Mouse (Mus musculus): ENCODE data around the gene Gfod2. TPM values are rescaled to one million over a fixed set of nuclear protein-coding genes. Genes with fewer than 3 reads are reported as not detected.

Gene Gfod2
- polyA plus RNA-seq, 1 experiment from 2014 or later: 58.8 TPM

DNA sequence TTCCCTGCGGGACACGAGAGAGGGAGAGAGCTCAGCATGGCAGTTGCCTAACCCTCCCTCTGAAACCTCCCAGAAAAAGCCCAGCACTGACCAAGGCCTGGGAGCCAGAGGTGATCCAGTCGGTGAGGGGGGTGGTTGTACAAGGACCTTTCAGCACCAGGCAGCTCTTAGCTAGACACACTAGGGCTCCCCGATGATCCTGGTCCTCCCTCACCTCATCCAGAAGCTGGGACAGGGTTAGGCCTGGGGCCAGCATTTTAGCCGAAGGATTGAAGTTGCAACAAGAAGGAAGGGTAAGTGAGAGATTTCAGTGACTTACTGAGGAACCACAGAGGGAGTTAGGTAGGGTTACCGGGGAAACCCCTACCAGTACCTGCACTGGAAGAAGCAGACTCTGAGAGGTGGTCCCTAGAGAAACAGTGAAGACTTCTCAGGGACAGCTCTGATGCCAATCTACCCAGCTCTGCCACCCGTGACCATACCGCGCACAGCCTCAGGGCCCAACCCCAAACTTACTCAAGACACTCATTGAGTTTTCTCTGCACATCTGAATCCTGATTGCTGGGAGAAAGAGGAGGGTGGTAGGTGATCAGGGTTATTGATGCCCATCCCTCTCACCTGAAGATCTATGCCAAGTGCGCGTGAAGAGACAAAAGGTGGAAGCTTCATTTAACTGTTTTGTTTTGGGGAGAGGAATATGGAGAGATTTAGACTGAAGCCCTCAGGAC, 58.8 kb downstream of the Gfod2 start:
- peak overlapping the region; percentile 72 for H3K4me3 ChIP-seq
- 91% methylated on average over 11 of the region's 11 CpGs for WGBS
- H3K4me1 ChIP-seq: peaks cover 27% of the 10 kb centered on the region
- H3K9me3 ChIP-seq: no peaks in the 10 kb centered on the region
- peak overlapping the region; percentile 77 for H3K9ac ChIP-seq (replicated peaks)
- peak overlapping the region; percentile 96 for H3K4me2 ChIP-seq (replicated peaks)
- H3K36me3 ChIP-seq: peaks cover 47% of the 10 kb centered on the region
- no peak overlapping the region for H3K27ac ChIP-seq (replicated peaks)
- ATAC-seq (ENCODE audit: low FRiP score, low read depth): no peak
- H3K27me3 ChIP-seq: peaks cover 6% of the 10 kb centered on the region; the same call in 1 of the 2 replicates

DNA sequence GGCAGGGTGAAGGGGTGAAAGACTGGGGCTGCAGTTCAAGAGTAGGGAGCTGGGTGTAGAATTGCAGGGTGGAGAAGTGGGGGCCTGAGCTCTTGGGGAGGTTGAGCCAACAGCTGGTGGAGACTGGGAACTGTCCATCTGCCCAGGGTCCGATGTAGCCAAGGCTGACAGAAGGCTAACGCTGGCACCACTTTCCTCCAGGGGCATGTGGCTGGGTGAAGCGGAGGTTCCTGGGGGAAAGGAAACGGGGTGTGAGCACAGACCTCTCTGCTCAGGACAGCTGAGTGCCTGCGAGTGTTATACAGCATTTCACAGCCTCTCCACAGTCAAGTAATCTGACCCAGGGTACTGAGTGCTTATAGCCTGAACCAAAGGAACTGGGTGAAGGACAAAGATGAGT, 59.7 kb downstream of the Gfod2 start:
- H3K9me3 ChIP-seq: no peaks in the 10 kb centered on the region

DNA sequence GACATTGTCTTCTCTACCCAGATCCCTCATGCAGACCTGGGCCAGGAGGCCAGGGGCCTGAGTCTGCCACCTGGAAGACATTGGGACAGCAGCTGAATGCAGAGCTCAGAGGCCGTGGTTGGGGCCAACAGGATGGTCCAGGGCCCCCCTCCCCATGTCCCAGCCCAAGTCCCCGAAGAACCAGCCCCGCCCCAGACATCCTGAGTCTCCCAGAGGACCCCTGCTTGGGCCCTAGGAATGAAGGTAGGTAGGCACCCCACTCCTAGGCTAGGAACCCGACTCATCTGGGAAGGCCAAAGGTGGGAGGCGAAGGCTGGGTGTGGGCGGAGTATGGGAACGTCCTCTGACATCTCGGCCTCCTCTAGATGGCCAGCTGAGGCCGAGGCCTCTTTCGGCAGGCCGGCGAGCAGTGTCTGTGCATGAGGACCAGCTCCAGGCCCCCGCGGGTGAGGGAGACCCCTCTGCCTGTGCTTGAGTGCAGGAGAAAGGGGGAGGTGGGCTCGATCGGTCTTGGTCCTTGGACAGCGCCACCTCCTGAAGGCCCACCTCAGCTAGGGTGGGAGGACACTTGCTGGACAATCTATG, 61.2 kb downstream of the Gfod2 start:
- ATAC-seq (ENCODE audit: low FRiP score, low read depth): no peak
- Histone ChIP-seq H3K36me3 (peaks cover 31% of the 10 kb centered on the region), H3K9me3 (peaks cover 5% of the 10 kb centered on the region; the same call in 1 of the 2 replicates), H3K4me2 (replicated peaks) (no peak overlapping the region), H3K27ac (replicated peaks) (no peak overlapping the region), H3K9ac (replicated peaks) (no peak overlapping the region), H3K4me3 (no peak overlapping the region), H3K27me3 (peaks cover 6% of the 10 kb centered on the region; the same call in 1 of the 2 replicates), H3K4me1 (peaks cover 32% of the 10 kb centered on the region)
- 90% methylated on average over 17 of the region's 17 CpGs for WGBS

More for the DNA sequence above, 59.7 kb downstream of the Gfod2 start:
- Histone ChIP-seq H3K36me3 (peaks cover 38% of the 10 kb centered on the region), H3K27ac (replicated peaks) (no peak overlapping the region), H3K4me1 (peaks cover 36% of the 10 kb centered on the region), H3K27me3 (peaks cover 6% of the 10 kb centered on the region; the same call in 1 of the 2 replicates), H3K9ac (replicated peaks) (no peak overlapping the region), H3K4me3 (no peak overlapping the region), H3K4me2 (replicated peaks) (no peak overlapping the region)
- 91% methylated on average over 5 of the region's 5 CpGs for WGBS
- ATAC-seq (ENCODE audit: low FRiP score, low read depth): no peak

DNA sequence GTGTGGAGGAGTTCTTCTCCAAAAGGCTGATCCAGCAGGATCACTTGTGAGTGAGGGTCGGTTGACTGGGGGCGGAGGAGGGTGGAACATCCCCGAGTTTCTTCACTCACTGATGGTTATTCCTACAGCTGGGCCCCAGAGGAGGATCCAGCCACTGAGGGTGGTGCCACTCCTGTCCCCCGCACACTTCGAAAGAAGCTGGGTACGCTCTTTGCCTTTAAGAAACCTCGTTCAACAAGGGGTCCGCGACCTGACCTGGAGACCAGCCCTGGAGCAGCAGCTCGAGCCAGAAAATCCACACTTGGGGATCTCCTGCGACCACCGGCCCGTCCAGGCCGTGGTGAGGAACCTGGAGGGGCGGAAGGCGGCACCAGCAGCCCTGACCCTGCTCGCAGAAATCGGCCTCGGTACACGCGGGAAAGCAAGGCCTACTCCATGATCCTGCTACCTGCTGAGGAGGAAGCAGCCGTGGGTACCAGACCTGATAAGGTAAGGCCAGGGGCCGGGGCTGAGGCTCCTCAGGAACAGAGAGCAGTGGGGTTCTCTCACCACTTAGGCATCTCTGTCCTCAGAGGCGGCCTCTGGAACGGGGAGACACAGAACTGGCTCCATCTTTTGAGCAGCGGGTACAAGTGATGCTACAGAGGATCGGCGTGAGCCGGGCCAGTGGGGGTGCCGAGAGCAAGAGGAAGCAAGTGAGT, 63.2 kb downstream of the Gfod2 start:
- WGBS: 83% methylated on average over 30 of the region's 30 CpGs
- peak overlapping the region; percentile 82 for H3K4me2 ChIP-seq (replicated peaks)

DNA sequence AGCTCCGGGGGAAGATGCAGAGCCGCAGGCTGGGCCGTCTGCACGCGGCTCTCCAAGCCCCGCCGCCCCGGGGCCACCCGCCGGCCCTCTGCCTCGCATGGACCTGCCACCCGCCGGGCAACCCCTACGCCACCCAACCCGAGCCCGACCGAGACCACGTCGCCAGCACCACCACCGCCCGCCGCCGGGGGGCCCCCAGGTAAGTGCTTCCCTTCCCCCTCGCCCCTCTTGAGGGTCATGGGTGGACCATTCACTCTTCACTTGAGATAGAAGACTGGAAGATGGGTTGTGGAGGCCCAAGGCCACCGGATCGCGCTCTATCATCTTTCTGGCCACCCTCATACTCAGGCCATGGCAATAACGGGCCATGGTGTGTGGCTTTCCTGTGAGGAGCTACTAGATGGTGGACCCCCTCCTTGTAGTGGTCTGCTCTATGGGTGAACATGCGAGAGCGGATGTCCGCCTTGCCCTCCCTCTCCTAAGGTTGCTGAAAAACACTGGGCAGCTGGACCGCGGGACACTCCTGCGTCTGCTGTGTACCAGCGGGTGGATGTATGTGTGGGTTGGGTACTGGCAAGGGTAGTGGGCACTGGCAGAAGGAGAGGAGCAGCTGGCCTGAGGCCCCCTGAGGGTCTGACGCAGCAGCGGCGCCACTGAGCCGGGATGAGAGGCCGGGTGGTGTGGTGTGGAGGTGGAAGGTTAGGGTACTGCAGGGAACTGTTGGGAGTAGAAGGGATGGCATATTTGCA, 64.2 kb downstream of the Gfod2 start:
- Histone ChIP-seq H3K9me3 (peaks cover 5% of the 10 kb centered on the region; the same call in 1 of the 2 replicates), H3K9ac (replicated peaks) (peak overlapping the region; percentile 66), H3K27me3 (peaks cover 6% of the 10 kb centered on the region; the same call in 1 of the 2 replicates), H3K27ac (replicated peaks) (peak overlapping the region; percentile 75), H3K4me1 (peaks cover 15% of the 10 kb centered on the region), H3K4me3 (peak overlapping the region; percentile 57), H3K36me3 (peaks cover 31% of the 10 kb centered on the region), H3K4me2 (replicated peaks) (peak overlapping the region; percentile 82)
- 5% methylated on average over 35 of the region's 40 CpGs for WGBS
- peak; percentile 67 for ATAC-seq (ENCODE audit: low FRiP score, low read depth)

More for the DNA sequence above, 63.2 kb downstream of the Gfod2 start:
- Histone ChIP-seq H3K27me3 (peaks cover 6% of the 10 kb centered on the region; the same call in 1 of the 2 replicates), H3K4me3 (peak overlapping the region; percentile 57), H3K36me3 (peaks cover 31% of the 10 kb centered on the region), H3K9ac (replicated peaks) (peak overlapping the region; percentile 66; the same call in 1 of the 2 replicates), H3K9me3 (peaks cover 5% of the 10 kb centered on the region; the same call in 1 of the 2 replicates), H3K27ac (replicated peaks) (peak overlapping the region; percentile 75; the same call in 1 of the 2 replicates), H3K4me1 (peaks cover 24% of the 10 kb centered on the region)
- ATAC-seq (ENCODE audit: low FRiP score, low read depth): no peak

DNA sequence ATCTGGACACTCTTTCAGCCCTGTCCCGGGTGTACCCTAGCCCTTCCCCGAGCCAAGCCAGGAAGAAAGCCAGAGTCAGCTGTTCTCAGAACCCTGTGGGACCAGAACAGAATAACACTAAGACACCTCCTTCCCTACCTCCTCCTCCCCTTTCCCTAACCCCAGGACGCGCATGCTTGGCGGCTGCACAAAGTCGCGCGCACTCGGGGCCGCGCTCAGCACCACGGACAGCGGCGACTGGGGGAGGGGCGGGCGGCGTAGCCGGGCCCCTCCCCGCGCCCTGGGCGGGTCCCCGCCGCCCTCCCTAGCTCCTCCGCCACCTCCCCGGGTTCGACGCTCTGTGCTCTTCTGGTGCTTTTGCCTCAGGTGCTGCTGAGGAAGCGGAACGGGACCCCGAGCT, 64.8 kb downstream of the Gfod2 start:
- peak; percentile 71 for ATAC-seq (ENCODE audit: low FRiP score, low read depth)
- H3K9me3 ChIP-seq: peaks cover 5% of the 10 kb centered on the region; the same call in 1 of the 2 replicates
- peak overlapping the region; percentile 57 for H3K4me3 ChIP-seq
- H3K27me3 ChIP-seq: peaks cover 6% of the 10 kb centered on the region; the same call in 1 of the 2 replicates
- H3K27ac ChIP-seq (replicated peaks): peak overlapping the region; percentile 75
- H3K4me2 ChIP-seq (replicated peaks): peak overlapping the region; percentile 82
- WGBS: 4% methylated on average over 15 of the region's 30 CpGs
- H3K4me1 ChIP-seq: peaks cover 15% of the 10 kb centered on the region
- peaks cover 29% of the 10 kb centered on the region for H3K36me3 ChIP-seq
- H3K9ac ChIP-seq (replicated peaks): peak overlapping the region; percentile 66

DNA sequence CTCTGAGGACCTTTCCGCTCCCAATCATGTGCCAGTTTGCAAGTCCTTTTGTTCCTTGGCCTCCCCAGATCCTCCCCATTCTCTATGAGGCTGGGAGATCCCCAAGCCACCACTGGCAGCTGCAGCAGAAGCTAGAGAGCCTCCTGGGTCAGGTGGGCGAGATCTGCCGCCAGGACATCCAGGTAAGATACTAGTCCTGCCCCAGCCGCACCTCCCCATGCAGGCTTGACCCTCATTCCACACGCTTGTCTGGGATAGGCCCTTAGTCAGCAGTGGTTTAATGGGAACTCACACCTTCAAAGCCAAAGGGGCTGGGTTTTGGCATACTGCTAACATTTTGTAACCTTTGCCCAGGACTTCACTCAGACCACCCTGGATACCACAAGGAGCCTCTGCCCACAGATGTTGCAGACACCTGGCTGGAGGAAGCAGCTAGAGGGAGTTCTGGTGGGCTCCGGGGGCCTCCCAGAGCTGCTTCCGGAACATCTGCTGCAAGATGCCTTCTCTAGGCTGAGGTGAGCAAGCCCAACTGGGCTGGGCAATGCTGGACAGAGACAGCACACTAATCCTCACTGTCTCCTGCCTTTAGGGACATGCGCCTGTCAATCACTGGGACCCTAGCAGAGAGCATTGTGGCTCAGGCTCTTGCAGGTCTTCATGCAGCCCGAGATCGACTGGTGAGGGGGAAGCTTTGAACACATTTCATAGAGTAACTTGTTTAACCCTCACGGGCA, 65.8 kb downstream of the Gfod2 start:
- peaks cover 5% of the 10 kb centered on the region; the same call in 1 of the 2 replicates for H3K9me3 ChIP-seq
- no peak for ATAC-seq (ENCODE audit: low FRiP score, low read depth)
- H3K9ac ChIP-seq (replicated peaks): no peak overlapping the region
- H3K27ac ChIP-seq (replicated peaks): no peak overlapping the region
- peaks cover 6% of the 10 kb centered on the region; the same call in 1 of the 2 replicates for H3K27me3 ChIP-seq
- H3K4me1 ChIP-seq: peaks cover 15% of the 10 kb centered on the region
- WGBS: 91% methylated on average over 11 of the region's 11 CpGs
- no peak overlapping the region for H3K4me2 ChIP-seq (replicated peaks)
- no peak overlapping the region for H3K4me3 ChIP-seq
- peaks cover 19% of the 10 kb centered on the region for H3K36me3 ChIP-seq

DNA sequence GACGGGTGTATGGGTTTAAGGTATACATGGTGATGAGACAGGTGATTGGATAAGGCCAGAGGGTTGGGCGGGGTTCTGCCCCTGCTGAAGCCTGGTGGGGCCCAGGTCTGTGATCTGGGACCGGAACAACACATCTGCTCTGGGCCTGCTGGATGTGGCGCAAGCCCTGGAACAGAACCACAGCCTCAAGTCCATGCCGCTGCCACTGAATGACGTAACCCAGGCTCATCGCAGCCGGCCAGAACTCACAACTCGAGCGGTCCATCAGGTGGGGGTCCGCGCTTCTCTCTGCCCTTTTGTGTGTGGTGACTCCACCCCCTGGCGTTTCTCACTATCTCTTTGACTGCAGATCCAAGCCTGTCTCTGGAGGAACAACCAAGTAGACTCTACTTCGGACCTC, 67.5 kb downstream of the Gfod2 start:
- H3K9me3 ChIP-seq: peaks cover 5% of the 10 kb centered on the region; the same call in 1 of the 2 replicates
- no peak overlapping the region for H3K27ac ChIP-seq (replicated peaks)
- H3K4me1 ChIP-seq: peaks cover 17% of the 10 kb centered on the region
- H3K27me3 ChIP-seq: peaks cover 6% of the 10 kb centered on the region; the same call in 1 of the 2 replicates
- peaks cover 4% of the 10 kb centered on the region; the same call in 1 of the 2 replicates for H3K36me3 ChIP-seq
- no peak overlapping the region for H3K4me2 ChIP-seq (replicated peaks)
- H3K9ac ChIP-seq (replicated peaks): no peak overlapping the region
- H3K4me3 ChIP-seq: no peak overlapping the region
- no peak for ATAC-seq (ENCODE audit: low FRiP score, low read depth)
- 90% methylated on average over 14 of the region's 14 CpGs for WGBS

DNA sequence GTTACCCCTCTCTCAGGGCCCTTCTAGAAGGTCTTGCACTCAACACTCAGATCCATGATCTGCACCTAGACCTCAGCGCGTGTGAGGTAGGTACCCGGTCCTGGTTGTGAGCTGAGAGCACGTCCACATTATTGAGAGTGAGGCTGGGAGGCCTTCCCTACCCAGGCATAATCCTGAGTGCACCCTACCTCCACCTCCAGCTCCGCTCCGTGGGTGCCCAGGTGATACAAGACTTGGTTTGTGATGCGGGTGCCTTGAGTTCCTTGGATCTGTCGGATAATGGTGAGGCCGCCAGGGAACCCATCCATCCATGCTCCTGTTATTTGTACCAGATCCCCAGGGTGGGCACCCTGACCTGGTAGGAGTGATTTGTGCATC, 68.5 kb downstream of the Gfod2 start:
- Histone ChIP-seq H3K27me3 (no peaks in the 10 kb centered on the region), H3K4me1 (peaks cover 21% of the 10 kb centered on the region), H3K27ac (replicated peaks) (no peak overlapping the region), H3K9me3 (peaks cover 5% of the 10 kb centered on the region; the same call in 1 of the 2 replicates), H3K9ac (replicated peaks) (no peak overlapping the region), H3K36me3 (peaks cover 4% of the 10 kb centered on the region; the same call in 1 of the 2 replicates), H3K4me3 (no peak overlapping the region), H3K4me2 (replicated peaks) (no peak overlapping the region)
- ATAC-seq (ENCODE audit: low FRiP score, low read depth): no peak
- 91% methylated on average over 9 of the region's 9 CpGs for WGBS

DNA sequence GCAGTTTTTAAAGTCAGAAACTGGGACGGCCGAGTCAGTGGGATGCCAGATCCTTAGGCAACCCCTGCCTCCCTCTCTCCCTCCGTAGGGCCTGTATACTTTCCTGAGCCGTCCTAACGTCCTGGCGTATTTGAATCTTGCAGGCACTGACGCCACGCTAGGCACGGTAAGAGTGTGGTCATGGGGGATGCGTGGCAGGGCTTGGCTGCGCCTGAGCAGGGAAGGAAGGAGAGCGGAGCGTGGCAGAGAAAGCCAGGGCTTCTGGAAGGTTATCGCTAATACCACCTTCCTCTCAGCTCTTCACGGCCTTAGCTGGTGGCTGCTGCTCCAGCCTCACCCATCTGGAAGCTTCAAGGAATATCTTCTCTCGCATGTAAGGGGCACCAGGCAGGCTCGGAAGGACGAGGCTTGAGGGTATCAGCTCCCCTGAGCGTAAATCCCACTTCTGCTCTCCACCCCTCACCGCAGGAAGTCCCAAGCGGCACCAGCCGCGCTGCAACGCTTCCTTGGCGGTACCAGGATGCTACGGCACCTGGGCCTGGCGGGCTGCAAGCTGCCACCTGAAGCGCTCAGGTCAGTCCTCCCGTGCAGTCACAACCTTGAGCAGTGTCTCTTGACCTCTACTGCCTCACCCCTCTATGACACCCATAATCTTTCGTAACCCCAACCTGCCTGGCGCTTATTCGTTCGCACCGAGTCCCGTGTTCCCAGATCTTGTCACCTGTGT, 69.0 kb downstream of the Gfod2 start:
- 65% methylated on average over 35 of the region's 35 CpGs for WGBS
- H3K27ac ChIP-seq (replicated peaks): no peak overlapping the region
- no peak for ATAC-seq (ENCODE audit: low FRiP score, low read depth)
- H3K36me3 ChIP-seq: peaks cover 4% of the 10 kb centered on the region; the same call in 1 of the 2 replicates
- no peaks in the 10 kb centered on the region for H3K27me3 ChIP-seq
- no peak overlapping the region for H3K4me2 ChIP-seq (replicated peaks)
- peaks cover 16% of the 10 kb centered on the region for H3K4me1 ChIP-seq
- peaks cover 5% of the 10 kb centered on the region; the same call in 1 of the 2 replicates for H3K9me3 ChIP-seq
- H3K4me3 ChIP-seq: no peak overlapping the region
- no peak overlapping the region for H3K9ac ChIP-seq (replicated peaks)

All from midbrain, embryonic 12.5 days (tissue).